Mouse (Mus musculus) gastrocnemius, postnatal 10 days (tissue): ENCODE results near the gene Nfkb2. TPM values are rescaled to one million over a fixed set of nuclear protein-coding genes. Genes with fewer than 3 reads are reported as not detected.

ENCODE experiments used
- DNase-seq: peaks from one replicate; pipeline ENCODE4 v3.0.0; 2021; ENCODE audit warnings: mixed read lengths
- long read RNA-seq, 2 experiments: library from polyadenylated mRNA; stranded (forward); transcript quantifications; one replicate each; pipeline ENCODE4 v2.0.0; 2021
- total RNA-seq, 2 experiments: library from RNA; stranded (reverse); gene quantifications; 2 replicates each; pipeline ENCODE4 v1.2.3; 2021

Nfkb2 gene
- total RNA-seq = 10 to 100 TPM; 10.4 to 14.3 TPM
- long read RNA-seq, experiment 1, transcript Nfkb2-202 (22 exons, 3,141 nt) = minor isoform, 12 of 35 reads
- long read RNA-seq, experiment 1, transcript Nfkb2-201 (23 exons, 2,979 nt) = major isoform, 18 of 35 reads
- long read RNA-seq, experiment 1, partial matches to known transcripts = 3 of 35 reads
- long read RNA-seq, experiment 1, other reads (novel, unspliced or antisense) = 1 of 35 reads
- long read RNA-seq, experiment 2, transcript Nfkb2-201 (23 exons, 2,979 nt) = major isoform, 12 of 20 reads
- long read RNA-seq, experiment 2, partial matches to known transcripts = 3 of 20 reads
- long read RNA-seq, experiment 2, other reads (novel, unspliced or antisense) = 1 of 20 reads

GRCm38 (mm10) chr19:46304216-46304841, at the start of gene Nfkb2:
Gene Nfkb2, plus strand, starts transcription at chr19:46304320.
- peak; percentile 91 for DNase-seq

- no peak for DNase-seq
Measured at GRCm38 (mm10) chr19:46264762-46265161, 39.4 kb upstream of the Nfkb2 start.

- no peak for DNase-seq
Measured at GRCm38 (mm10) chr19:46275307-46275706, 28.8 kb upstream of the Nfkb2 start.

- DNase-seq = no peak
Measured at GRCm38 (mm10) chr19:46282081-46282849, 21.9 kb upstream of the Nfkb2 start.

GRCm38 (mm10) chr19:46284686-46285085, 19.4 kb upstream of the Nfkb2 start:
- DNase-seq = no peak

GRCm38 (mm10) chr19:46285631-46286030, 18.5 kb upstream of the Nfkb2 start:
- no peak for DNase-seq

- DNase-seq = no peak
Measured at GRCm38 (mm10) chr19:46286047-46286446, 18.1 kb upstream of the Nfkb2 start.

- DNase-seq = no peak
Measured at GRCm38 (mm10) chr19:46286926-46287325, 17.2 kb upstream of the Nfkb2 start.

GRCm38 (mm10) chr19:46287566-46287965, 16.6 kb upstream of the Nfkb2 start:
- DNase-seq = no peak

- no peak for DNase-seq
Measured at GRCm38 (mm10) chr19:46290535-46291105, 13.5 kb upstream of the Nfkb2 start.

- DNase-seq = no peak
Measured at GRCm38 (mm10) chr19:46296938-46297337, 7.2 kb upstream of the Nfkb2 start.

GRCm38 (mm10) chr19:46300294-46301045, 3.6 kb upstream of the Nfkb2 start:
- no peak for DNase-seq

GRCm38 (mm10) chr19:46302551-46302950, 1.6 kb upstream of the Nfkb2 start:
- no peak for DNase-seq

GRCm38 (mm10) chr19:46303251-46304215, 587 bp upstream of the Nfkb2 start:
- DNase-seq = no peak

GRCm38 (mm10) chr19:46304908-46305333, 801 bp downstream of the Nfkb2 start:
- DNase-seq = no peak

- peak; percentile 90 for DNase-seq
Measured at GRCm38 (mm10) chr19:46305432-46306267, 1.5 kb downstream of the Nfkb2 start.

- no peak for DNase-seq
Measured at GRCm38 (mm10) chr19:46306268-46306610, 2.1 kb downstream of the Nfkb2 start.

GRCm38 (mm10) chr19:46306751-46307289, 2.7 kb downstream of the Nfkb2 start:
- DNase-seq = no peak

GRCm38 (mm10) chr19:46307781-46308180, 3.7 kb downstream of the Nfkb2 start:
- peak; percentile 8 for DNase-seq
